Mouse (Mus musculus): Measurements from ENCODE around the gene Osbp2.

Gene Osbp2

GRCm38 (mm10) chr11:3815951-3816350 lies 47.8 kb downstream of the Osbp2 start:
- no peak for DNase-seq

DNA sequence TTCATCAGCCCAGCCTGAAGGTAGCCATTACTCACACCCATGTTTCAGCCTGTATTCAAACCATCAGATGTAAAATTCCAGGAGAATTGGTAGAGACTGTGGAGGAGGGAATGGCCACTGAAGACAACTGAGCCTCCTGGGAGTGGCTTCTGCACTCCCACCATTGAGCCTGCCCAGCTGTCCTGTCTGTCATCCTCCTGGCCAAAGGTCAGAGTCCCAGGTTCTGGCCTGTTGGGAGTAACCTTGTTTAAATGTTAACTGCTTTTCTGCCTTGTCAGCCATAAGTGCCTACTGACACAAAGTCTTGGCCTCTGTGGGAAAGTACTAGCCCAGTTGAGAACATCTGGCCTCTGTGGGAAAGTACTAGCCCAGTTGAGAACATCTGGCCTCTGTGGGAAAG lies 50.4 kb downstream of the Osbp2 start:
- DNase-seq, result no peak

GRCm38 (mm10) chr11:3808162-3808561 lies 55.5 kb downstream of the Osbp2 start:
- DNase-seq, result no peak

DNA sequence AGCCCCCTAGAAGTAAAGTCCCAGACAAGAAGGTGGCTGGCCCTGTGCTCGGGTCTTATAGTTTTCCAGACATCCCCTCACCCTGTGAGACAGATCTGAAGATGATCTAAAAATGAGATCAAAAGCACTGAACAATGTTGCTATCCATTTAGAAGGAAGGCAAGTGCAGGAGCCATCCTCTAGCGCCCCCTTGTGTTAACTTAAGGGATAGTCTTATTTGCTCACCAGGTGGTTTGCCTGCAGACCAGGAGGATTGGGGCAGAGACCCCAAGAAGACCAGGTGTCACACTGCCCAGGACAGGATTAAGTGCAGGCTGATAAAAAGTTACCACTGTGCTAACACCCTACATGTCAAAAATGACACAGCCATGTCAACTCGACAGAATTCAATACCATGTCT lies 58.3 kb downstream of the Osbp2 start:
- DNase-seq, result peak in 1 of 2 experiments; percentile 12

- no peak for DNase-seq
These were observed 59.1 kb downstream of the Osbp2 start for GRCm38 (mm10) chr11:3804639-3805038.

DNA sequence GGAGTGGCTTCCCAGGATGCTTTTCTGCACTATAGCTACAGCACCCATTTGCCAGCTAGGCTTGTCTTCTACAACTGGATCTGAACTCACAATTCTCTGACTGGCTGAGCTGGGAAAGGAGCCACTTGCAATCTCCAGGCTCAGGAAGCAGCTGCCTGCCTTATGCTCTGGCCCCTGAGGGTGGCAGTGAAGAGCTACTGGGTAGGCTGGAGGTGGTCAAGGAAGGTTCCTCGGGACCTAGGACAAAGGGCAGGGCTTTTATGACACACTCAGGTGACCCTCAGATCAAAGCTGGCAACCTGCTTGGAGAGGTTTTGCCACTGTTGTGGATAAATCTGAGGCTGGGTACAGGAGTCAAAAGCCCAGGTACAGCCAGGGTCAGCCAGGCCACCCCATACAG lies 61.6 kb downstream of the Osbp2 start:
- DNase-seq, result no peak

- DNase-seq, result no peak
These were observed 66.0 kb downstream of the Osbp2 start for GRCm38 (mm10) chr11:3797631-3798215.

- DNase-seq, result no peak
These were observed 73.0 kb downstream of the Osbp2 start for GRCm38 (mm10) chr11:3790736-3791135.

- no peak for DNase-seq
These were observed 73.8 kb downstream of the Osbp2 start for GRCm38 (mm10) chr11:3789919-3790318.

GRCm38 (mm10) chr11:3786564-3786963 lies 77.1 kb downstream of the Osbp2 start:
- peak; percentile 73 to 86 for DNase-seq

DNA sequence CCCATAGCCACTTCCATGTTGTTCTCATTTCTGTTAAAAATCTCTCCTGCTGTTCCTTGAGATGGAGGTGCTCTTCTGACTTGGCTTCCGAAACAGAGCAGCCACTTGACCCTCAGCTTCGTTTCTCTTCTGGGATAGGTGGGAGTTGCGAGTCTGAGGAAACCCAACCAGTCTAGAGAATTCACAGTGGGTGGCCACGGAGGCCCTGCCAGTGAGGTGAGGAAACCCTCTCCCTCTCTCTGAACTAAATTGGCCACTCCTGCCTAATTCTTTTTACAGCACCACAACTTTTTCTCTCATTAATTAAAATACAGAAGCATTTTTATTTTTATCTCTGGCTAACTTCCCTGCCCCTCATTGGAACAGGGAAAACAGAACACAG lies 88.4 kb downstream of the Osbp2 start:
- no peak for DNase-seq

DNA sequence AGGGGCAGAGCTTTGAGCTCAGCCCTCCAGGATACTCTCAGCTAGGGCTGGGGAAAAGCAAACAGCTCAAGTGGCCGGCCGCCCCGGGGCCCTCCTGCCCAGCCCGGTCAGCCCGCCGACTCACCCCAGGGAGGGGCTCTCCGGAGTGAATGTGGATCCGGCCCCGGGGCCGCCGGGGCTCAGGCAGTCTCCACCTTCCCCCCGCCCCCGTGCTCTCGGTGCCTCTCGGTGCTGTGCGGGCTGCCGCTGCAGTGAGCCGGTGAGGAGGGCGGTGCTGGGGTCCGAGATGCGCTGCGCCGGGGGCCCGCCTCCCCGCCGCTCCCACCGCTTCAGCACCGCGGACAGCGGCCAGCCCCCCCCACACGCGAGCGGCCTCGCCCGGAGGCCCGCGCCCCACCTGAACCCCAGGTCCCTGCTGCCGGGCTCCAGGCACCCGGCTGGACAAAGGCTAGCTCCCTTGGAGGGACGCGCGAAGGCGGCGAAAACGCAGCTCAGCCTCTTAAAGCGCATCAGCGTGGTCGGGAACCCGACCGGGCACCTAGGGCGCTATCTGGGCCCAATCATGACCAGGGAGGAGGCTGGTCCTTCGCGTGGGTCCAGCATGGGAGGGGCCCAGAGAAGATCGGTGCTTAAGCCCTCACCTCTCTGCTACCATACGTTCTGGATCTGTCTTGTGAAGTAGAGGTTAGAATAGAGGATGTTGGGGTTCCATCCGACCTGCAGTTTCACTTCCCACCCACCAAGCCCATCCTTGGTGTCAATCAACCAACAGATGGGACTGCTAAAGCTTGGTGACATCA lies 89.0 kb downstream of the Osbp2 start:
- peak; percentile 32 to 39 for DNase-seq

DNA sequence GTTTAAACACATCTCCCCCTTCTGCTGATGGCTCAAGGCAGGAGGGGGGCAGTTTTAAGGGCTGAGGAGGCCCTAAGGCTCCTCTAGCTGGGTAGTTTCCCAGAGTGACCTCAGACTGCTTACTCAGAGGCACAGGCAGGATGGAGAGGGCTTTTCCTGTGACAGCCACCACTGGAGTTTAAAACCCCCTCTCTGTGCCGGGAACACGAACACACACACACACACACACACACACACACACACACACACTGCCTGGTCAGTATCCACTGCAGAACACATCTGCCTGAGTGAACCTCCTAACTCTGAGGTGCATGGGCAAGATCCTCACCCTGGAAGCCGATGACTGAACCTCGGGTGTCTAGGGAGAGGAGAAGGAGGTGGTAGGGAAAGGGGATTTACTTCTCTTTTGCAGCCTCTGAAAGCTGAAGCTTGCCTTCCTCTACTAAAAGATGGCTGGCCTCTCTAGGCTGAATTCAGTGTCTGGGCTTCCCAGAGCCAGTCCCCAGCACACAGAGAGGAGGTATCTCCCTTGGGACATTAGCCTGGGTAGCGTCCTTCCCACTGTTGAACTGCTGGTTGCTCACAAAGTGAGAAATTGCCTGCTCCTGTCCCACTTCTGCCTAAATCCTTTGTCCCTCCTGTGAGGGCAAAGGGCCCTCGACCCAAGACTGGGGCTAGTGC lies 89.8 kb downstream of the Osbp2 start:
- no peak for DNase-seq

- no peak for DNase-seq
These were observed 90.6 kb downstream of the Osbp2 start for GRCm38 (mm10) chr11:3773136-3773535.

DNA sequence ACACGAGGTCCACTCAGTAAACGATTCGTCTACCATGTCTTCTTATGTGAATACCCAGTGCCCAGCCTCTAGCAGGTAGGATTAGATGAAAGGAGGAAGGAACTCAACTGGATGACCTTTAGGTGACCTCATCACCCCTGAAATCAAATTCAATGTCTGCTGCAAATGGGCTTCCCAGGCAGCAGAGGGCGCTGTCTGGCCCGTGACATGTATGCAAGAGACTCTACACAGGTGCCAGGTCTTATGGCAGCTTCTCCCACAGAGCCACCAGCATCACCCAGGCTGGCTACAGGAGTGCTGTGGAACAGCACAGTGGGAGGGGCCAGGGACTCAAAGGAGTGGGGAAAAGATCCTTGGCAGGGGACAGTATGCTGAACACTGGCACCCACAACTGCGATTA lies 92.4 kb downstream of the Osbp2 start:
- DNase-seq, result no peak

DNA sequence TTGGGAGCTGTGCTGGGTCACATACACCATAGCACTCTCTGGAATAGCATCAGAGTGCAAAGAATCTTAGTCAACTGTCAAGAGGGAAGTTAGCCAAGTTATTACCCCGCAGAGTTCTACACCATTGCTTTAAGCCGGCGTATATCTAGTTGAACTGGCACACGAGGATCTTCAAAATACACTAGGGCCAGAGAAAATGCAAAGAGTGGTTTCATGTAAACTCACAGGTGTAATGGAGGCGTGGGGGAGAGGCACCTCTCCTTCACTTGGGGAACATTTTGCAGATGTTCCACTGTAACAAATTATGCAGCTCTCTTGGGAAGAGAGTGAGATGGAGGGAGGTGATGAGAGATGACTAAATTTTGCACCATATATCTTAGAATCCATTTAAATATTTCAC lies 95.9 kb downstream of the Osbp2 start:
- DNase-seq, result no peak

GRCm38 (mm10) chr11:3766964-3767363 lies 96.7 kb downstream of the Osbp2 start:
- DNase-seq, result no peak

- DNase-seq, result no peak
These were observed 99.4 kb downstream of the Osbp2 start for GRCm38 (mm10) chr11:3764352-3764751.

GRCm38 (mm10) chr11:3761775-3762501 lies 101.8 kb downstream of the Osbp2 start:
- no peak for DNase-seq

- DNase-seq, result no peak
These were observed 102.4 kb downstream of the Osbp2 start for GRCm38 (mm10) chr11:3761339-3761738.

DNA sequence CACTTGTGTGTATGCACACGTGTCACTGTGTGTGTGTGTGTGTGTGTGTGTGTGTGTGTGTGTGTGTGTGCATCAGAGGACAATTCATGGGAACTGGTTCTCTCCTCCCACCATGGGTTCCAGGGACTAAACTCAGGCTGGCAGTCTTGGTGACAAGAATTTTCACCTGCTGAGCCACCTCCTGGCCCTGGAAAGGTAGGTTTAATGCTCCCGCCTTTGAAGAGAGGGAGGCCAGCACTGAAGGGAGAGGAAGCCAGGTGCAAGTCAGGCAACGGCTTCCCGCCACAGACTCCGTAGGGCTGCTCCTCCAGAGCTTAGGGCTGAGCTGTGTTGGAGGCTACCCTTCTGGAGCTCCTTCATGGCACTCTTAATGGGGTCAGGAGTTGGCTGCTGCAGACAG lies 104.3 kb downstream of the Osbp2 start:
- no peak for DNase-seq

DNA sequence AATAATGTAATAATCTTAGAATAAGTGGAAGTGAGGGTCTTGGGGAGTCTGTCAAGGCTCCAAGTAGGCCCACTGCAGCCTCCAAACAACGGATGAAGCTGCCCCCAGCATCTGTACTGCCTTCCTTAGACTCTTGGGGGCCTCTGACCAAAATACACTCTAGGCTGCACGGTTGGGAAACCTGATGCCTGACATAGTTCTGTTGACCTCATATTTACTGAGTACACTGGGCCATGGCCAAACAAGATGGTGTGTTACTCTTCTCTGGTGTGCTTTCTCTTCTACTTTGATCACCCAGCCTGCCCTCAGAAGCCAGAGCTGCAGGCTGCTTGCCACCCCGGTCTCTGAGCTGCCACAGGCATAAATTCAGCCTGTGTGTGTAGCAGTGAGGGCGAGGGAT lies 108.4 kb downstream of the Osbp2 start:
- no peak for DNase-seq

- no peak for DNase-seq
These were observed 109.0 kb downstream of the Osbp2 start for GRCm38 (mm10) chr11:3754685-3755084.

- no peak for DNase-seq
These were observed 109.8 kb downstream of the Osbp2 start for GRCm38 (mm10) chr11:3753897-3754296.

Measured in lung, postnatal 4 days (tissue).